Mouse (Mus musculus): ENCODE data around the gene Itgad. TPM values are rescaled to one million over a fixed set of nuclear protein-coding genes. Genes with fewer than 3 reads are reported as not detected.
"Not testable (repeated sequence)": the region's sequence is repeated elsewhere in the genome, so short reads cannot be mapped to it uniquely, and the experiment has no call there.

The Itgad gene
- polyA plus RNA-seq, 1 experiment from 2014 or later, result not detected

DNA sequence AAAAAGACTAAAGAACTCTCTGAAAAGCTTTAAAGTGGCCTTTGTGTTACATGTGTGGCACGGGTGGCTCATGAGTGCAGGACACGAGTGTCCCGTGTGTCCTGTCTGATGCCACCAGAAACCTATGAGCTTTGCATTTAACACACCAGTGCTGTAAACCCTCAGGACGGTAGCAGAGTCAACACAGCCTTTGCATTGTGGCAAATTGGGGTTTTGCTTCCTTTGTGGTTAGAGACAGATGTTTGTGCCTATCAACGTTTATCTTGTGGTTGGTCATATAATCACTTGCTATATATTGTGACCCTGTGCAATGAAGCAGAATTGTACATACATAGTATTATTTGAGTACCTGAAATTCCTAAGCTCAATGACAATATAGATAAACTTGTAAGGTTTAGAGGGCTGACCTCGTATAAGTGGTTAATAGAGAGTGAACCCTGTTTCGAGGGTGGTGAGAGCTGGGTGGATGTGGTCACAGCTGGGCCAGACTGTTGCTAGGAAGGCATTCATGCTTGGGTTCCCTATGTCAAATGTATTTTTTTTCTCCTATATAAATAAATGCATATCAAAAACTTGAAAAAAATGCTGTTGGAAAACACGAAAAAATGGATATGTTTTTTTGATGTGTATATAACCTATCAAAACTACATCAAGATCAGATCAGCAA, 4.6 kb downstream of the Itgad start:
- H3K4me2 ChIP-seq (ENCODE audit: low read depth); H3K27ac ChIP-seq (ENCODE audit: low read depth, low read length); H3K9me3 ChIP-seq (ENCODE audit: control insufficient read depth, low read length); H3K4me1 ChIP-seq (ENCODE audit: control insufficient read depth, insufficient read depth, low read length); DNase-seq (ENCODE audit: low spot score); H3K9ac ChIP-seq (ENCODE audit: low read length); H3K36me3 ChIP-seq (ENCODE audit: control insufficient read depth, insufficient read depth, low read length); ATAC-seq (ENCODE audit: insufficient read depth, low FRiP score, low TSS enrichment); H3K27me3 ChIP-seq (ENCODE audit: control insufficient read depth, insufficient read depth, low read length); H3K4me3 ChIP-seq (ENCODE audit: low read depth, low read length): not testable (repeated sequence)
- WGBS, result 77% methylated on average over 7 of the region's 8 CpGs

DNA sequence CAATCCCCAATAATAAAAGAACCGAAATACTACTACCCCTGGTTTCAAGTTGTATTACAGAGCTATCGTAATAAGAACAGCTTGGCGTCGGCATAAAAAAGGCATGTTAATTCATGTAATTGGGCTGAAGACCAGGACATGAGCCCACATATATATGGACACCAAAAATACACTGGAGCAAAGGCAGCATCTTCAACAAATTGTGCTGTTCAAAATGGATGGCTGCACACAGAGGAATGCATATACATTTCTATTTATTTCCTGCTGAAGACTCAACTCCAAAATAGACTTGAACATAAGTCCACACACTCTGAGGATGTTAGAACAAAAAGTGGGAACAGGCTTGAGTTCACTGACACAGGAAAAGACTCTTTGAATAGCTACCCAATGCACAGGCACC, 9.8 kb downstream of the Itgad start:
- Histone ChIP-seq H3K36me3 (ENCODE audit: control insufficient read depth, insufficient read depth, low read length) (no peaks in the 10 kb centered on the region), H3K4me2 (ENCODE audit: low read depth) (no peak overlapping the region), H3K9me3 (ENCODE audit: control insufficient read depth, low read length) (no peaks in the 10 kb centered on the region), H3K27me3 (ENCODE audit: control insufficient read depth, insufficient read depth, low read length) (no peaks in the 10 kb centered on the region), H3K4me3 (ENCODE audit: low read depth, low read length) (no peak overlapping the region), H3K4me1 (ENCODE audit: control insufficient read depth, insufficient read depth, low read length) (no peaks in the 10 kb centered on the region), H3K9ac (ENCODE audit: low read length) (no peak overlapping the region), H3K27ac (ENCODE audit: low read depth, low read length) (no peak overlapping the region)
- DNase-seq (ENCODE audit: low spot score), result no peak
- no peak for ATAC-seq (ENCODE audit: insufficient read depth, low FRiP score, low TSS enrichment)
- 91% methylated on average over 4 of the region's 4 CpGs for WGBS

DNA sequence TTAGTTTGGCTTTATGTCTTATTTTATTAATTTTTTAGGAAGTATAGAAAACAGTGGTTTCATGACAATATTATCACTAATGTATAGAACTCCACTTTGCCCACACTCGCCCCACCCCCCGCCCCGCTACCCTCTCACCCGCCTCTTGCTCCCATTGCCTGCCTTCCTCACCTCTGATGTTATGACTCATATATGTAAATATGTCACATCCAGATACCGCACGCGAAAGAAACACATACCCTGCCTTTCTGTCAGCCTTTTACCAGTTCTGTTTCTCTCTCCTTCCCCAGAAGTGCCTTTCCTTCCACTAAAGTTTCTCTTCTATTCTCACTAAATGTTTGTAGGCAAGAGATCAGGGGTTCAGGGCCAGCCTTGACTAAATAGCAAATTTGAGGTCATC, 12.2 kb downstream of the Itgad start:
- DNase-seq (ENCODE audit: low spot score) (no peak), ATAC-seq (ENCODE audit: insufficient read depth, low FRiP score, low TSS enrichment) (no peak)
- H3K4me3 ChIP-seq (ENCODE audit: low read depth, low read length), result no peak overlapping the region
- no peak overlapping the region for H3K4me2 ChIP-seq (ENCODE audit: low read depth)
- H3K9me3 ChIP-seq (ENCODE audit: control insufficient read depth, low read length), result no peaks in the 10 kb centered on the region
- H3K27ac ChIP-seq (ENCODE audit: low read depth, low read length), result no peak overlapping the region
- WGBS, result 91% methylated on average over 7 of the region's 7 CpGs
- H3K9ac ChIP-seq (ENCODE audit: low read length), result no peak overlapping the region
- H3K36me3 ChIP-seq (ENCODE audit: control insufficient read depth, insufficient read depth, low read length), result no peaks in the 10 kb centered on the region
- H3K27me3 ChIP-seq (ENCODE audit: control insufficient read depth, insufficient read depth, low read length), result no peaks in the 10 kb centered on the region
- no peaks in the 10 kb centered on the region for H3K4me1 ChIP-seq (ENCODE audit: control insufficient read depth, insufficient read depth, low read length)

DNA sequence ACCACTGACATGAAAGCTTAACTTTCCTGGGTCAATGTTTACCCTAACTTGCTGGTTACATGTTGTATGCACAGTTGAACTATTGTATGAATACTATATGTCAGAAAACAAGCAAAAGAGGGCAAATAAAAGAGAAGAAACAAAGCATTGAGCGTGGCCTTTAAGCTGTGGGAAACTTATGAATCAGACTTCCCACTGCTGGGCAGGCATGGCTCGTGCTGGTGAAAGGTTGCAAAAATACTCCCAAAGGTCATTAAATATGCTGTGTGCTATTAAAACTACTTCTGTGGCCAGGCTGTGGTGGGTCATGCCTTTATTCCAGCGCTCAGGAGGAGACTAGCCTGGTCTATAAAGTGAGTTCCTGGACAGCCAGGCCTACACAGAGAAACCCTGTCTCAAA, 15.8 kb downstream of the Itgad start:
- Histone ChIP-seq H3K4me3 (ENCODE audit: low read depth, low read length) (no peak overlapping the region), H3K4me1 (ENCODE audit: control insufficient read depth, insufficient read depth, low read length) (no peaks in the 10 kb centered on the region), H3K36me3 (ENCODE audit: control insufficient read depth, insufficient read depth, low read length) (no peaks in the 10 kb centered on the region), H3K27me3 (ENCODE audit: control insufficient read depth, insufficient read depth, low read length) (no peaks in the 10 kb centered on the region), H3K9me3 (ENCODE audit: control insufficient read depth, low read length) (no peaks in the 10 kb centered on the region), H3K4me2 (ENCODE audit: low read depth) (no peak overlapping the region), H3K9ac (ENCODE audit: low read length) (no peak overlapping the region), H3K27ac (ENCODE audit: low read depth, low read length) (no peak overlapping the region)
- DNase-seq (ENCODE audit: low spot score) (no peak), ATAC-seq (ENCODE audit: insufficient read depth, low FRiP score, low TSS enrichment) (no peak)
- WGBS, result 77% methylated on average over 3 of the region's 3 CpGs

DNA sequence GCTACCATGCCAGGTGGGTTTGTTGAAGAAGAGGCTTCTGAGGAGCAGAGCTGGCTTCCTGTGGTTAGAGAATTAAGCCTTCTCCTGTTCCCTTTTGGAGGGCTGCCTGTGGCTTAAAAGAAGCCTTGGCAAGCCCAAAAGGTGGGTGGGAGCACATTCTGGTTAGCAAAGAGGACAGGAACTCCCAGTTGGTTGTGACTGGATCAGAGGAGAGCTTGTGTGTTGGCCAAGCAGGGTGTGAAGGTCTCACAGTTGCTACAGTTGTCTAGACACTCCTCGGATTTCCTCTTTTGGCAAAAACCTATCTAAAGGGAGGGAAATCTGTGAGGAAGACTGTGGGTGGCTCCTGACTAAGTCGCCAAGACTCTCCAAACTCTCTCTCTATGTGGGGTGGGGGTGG, 24.2 kb downstream of the Itgad start:
- H3K4me1 ChIP-seq (ENCODE audit: control insufficient read depth, insufficient read depth, low read length), result no peaks in the 10 kb centered on the region
- DNase-seq (ENCODE audit: low spot score) (no peak), ATAC-seq (ENCODE audit: insufficient read depth, low FRiP score, low TSS enrichment) (no peak)
- H3K27ac ChIP-seq (ENCODE audit: low read depth, low read length), result no peak overlapping the region
- no peaks in the 10 kb centered on the region for H3K36me3 ChIP-seq (ENCODE audit: control insufficient read depth, insufficient read depth, low read length)
- no peak overlapping the region for H3K9ac ChIP-seq (ENCODE audit: low read length)
- 87% methylated on average over 2 of the region's 2 CpGs for whole genome bisulfite sequencing
- no peak overlapping the region for H3K4me2 ChIP-seq (ENCODE audit: low read depth)
- H3K9me3 ChIP-seq (ENCODE audit: control insufficient read depth, low read length), result no peaks in the 10 kb centered on the region
- no peaks in the 10 kb centered on the region for H3K27me3 ChIP-seq (ENCODE audit: control insufficient read depth, insufficient read depth, low read length)
- no peak overlapping the region for H3K4me3 ChIP-seq (ENCODE audit: low read depth, low read length)

DNA sequence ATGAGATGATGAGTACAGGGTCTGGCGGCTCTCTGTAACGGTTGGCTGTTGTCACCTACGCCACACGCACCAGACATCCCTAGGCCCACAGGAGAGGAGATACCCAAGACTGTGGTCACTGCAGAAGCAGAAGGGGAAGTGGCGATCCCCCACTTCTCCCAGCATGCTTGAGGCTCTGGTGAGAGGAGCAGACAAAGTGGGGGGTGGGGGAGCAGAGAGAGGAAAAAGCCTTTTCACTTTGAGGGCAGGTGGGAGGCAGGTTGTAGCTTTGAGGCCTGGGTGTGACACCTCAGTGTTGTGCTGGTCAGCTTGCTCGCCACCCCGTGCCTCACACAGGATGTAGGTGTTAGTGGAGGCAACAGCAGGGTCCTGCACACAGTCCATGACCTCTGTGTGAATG, 25.9 kb downstream of the Itgad start:
- WGBS, result 77% methylated on average over 7 of the region's 7 CpGs
- Histone ChIP-seq H3K27ac (ENCODE audit: low read depth, low read length) (no peak overlapping the region), H3K27me3 (ENCODE audit: control insufficient read depth, insufficient read depth, low read length) (no peaks in the 10 kb centered on the region), H3K9me3 (ENCODE audit: control insufficient read depth, low read length) (no peaks in the 10 kb centered on the region), H3K4me3 (ENCODE audit: low read depth, low read length) (no peak overlapping the region), H3K9ac (ENCODE audit: low read length) (no peak overlapping the region), H3K36me3 (ENCODE audit: control insufficient read depth, insufficient read depth, low read length) (no peaks in the 10 kb centered on the region), H3K4me1 (ENCODE audit: control insufficient read depth, insufficient read depth, low read length) (no peaks in the 10 kb centered on the region), H3K4me2 (ENCODE audit: low read depth) (no peak overlapping the region)
- ATAC-seq (ENCODE audit: insufficient read depth, low FRiP score, low TSS enrichment), result no peak
- DNase-seq (ENCODE audit: low spot score), result no peak

DNA sequence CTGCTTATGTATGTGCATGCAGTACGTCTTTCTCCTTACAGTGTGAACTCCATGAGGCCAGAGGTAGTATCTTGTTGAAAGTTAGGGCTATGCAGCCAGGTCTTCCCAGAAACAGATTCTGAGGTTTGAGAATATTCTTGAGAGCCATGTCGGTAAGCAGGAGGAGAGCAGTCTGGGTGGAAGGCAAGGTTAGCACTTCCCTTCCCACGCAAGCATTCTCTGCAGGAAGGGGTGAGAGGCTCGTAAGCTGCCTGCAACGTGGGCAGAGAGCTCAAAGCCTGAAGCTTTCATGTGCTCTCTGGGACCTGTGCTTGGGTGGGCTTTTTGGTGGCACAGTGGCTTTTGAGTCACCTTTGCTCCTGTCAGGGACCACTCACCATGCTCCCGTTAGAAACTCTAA, 26.4 kb downstream of the Itgad start:
- WGBS, result 75% methylated on average over 6 of the region's 6 CpGs
- no peak overlapping the region for H3K4me2 ChIP-seq (ENCODE audit: low read depth)
- H3K4me1 ChIP-seq (ENCODE audit: control insufficient read depth, insufficient read depth, low read length), result no peaks in the 10 kb centered on the region
- no peaks in the 10 kb centered on the region for H3K36me3 ChIP-seq (ENCODE audit: control insufficient read depth, insufficient read depth, low read length)
- no peaks in the 10 kb centered on the region for H3K27me3 ChIP-seq (ENCODE audit: control insufficient read depth, insufficient read depth, low read length)
- no peak overlapping the region for H3K4me3 ChIP-seq (ENCODE audit: low read depth, low read length)
- ATAC-seq (ENCODE audit: insufficient read depth, low FRiP score, low TSS enrichment) (no peak), DNase-seq (ENCODE audit: low spot score) (no peak)
- H3K9ac ChIP-seq (ENCODE audit: low read length), result no peak overlapping the region
- H3K9me3 ChIP-seq (ENCODE audit: control insufficient read depth, low read length), result no peaks in the 10 kb centered on the region
- no peak overlapping the region for H3K27ac ChIP-seq (ENCODE audit: low read depth, low read length)

DNA sequence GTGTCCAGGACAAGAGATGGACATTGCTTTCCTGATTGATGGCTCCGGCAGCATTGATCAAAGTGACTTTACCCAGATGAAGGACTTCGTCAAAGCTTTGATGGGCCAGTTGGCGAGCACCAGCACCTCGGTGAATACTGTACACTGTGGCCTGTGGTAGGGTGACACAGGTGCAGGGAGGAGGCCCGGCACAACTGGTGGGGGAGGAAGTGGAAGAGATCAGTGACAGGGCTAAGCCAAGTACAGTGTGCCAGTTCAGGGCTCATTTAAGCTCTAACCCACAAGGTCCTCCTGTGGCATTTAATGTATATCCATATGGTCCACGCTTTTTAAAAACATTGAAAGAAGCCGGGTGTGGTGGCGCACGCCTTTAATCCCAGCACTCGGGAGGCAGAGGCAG, 27.5 kb downstream of the Itgad start:
- no peak for ATAC-seq (ENCODE audit: insufficient read depth, low FRiP score, low TSS enrichment)
- WGBS, result 90% methylated on average over 10 of the region's 10 CpGs

DNA sequence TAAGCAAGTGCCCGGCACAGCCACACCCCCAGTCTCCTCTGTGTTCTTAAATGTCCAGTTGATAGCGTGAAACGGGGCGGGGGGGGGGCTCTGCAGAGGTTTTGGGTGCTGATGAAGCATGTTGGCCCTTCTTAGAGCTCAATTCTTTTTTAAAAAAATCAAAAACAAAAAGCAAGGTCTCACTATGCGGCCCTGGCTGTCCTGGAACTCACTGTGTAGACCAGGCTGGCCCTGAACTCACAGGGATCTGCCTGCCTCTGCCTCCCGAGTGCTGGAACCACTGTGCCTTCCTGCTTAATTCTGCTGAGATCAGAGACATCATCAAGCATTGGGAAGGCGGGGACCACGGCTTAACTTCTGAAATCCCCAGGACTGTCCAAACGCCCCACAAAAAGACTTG, 47.4 kb downstream of the Itgad start:
- ATAC-seq (ENCODE audit: insufficient read depth, low FRiP score, low TSS enrichment), result no peak
- H3K27me3 ChIP-seq (ENCODE audit: control insufficient read depth, insufficient read depth, low read length), result no peaks in the 10 kb centered on the region
- H3K27ac ChIP-seq (ENCODE audit: low read depth, low read length), result no peak overlapping the region
- WGBS, result 87% methylated on average over 9 of the region's 9 CpGs
- H3K4me1 ChIP-seq (ENCODE audit: control insufficient read depth, insufficient read depth, low read length), result no peaks in the 10 kb centered on the region
- H3K9ac ChIP-seq (ENCODE audit: low read length), result no peak overlapping the region
- no peaks in the 10 kb centered on the region for H3K9me3 ChIP-seq (ENCODE audit: control insufficient read depth, low read length)
- no peak overlapping the region for H3K4me3 ChIP-seq (ENCODE audit: low read depth, low read length)
- no peaks in the 10 kb centered on the region for H3K36me3 ChIP-seq (ENCODE audit: control insufficient read depth, insufficient read depth, low read length)
- no peak for DNase-seq (ENCODE audit: low spot score)
- H3K4me2 ChIP-seq (ENCODE audit: low read depth), result no peak overlapping the region

More for the DNA sequence above, 27.5 kb downstream of the Itgad start:
- Histone ChIP-seq H3K27ac (ENCODE audit: low read depth, low read length) (no peak overlapping the region), H3K27me3 (ENCODE audit: control insufficient read depth, insufficient read depth, low read length) (no peaks in the 10 kb centered on the region), H3K9me3 (ENCODE audit: control insufficient read depth, low read length) (no peaks in the 10 kb centered on the region), H3K4me3 (ENCODE audit: low read depth, low read length) (no peak overlapping the region), H3K9ac (ENCODE audit: low read length) (no peak overlapping the region), H3K4me2 (ENCODE audit: low read depth) (no peak overlapping the region), H3K4me1 (ENCODE audit: control insufficient read depth, insufficient read depth, low read length) (no peaks in the 10 kb centered on the region), H3K36me3 (ENCODE audit: control insufficient read depth, insufficient read depth, low read length) (no peaks in the 10 kb centered on the region)
- no peak for DNase-seq (ENCODE audit: low spot score)

Data from neural tube, embryonic 11.5 days (tissue).